Mouse (Mus musculus) adrenal gland, postnatal 4 days (tissue): ENCODE data around the gene Becn1. TPM values are rescaled to one million over a fixed set of nuclear protein-coding genes. Genes with fewer than 3 reads are reported as not detected.

Experiments used
- DNase-seq, 2 experiments: peaks; one replicate each; pipeline ENCODE4 v3.0.0; 2021 to 2022; ENCODE audit warnings: low spot score in 2 of 2, mixed read lengths in 2 of 2
- total RNA-seq, 2 experiments: library from RNA; stranded (reverse); gene quantifications; 2 replicates each; pipeline ENCODE4 v1.2.3; 2021

The Becn1 gene
- total RNA-seq, 2 experiments from 2014 or later: 144 to 147 TPM

- DNase-seq: peak in 1 of 2 experiments; percentile 30
Observed at GRCm38 (mm10) chr11:101245855-101246701, 56.0 kb downstream of the Becn1 start, which contains the start of gene Ramp2. Gene Ramp2, plus strand, starts transcription at chr11:101246028.

- no peak for DNase-seq
Observed at GRCm38 (mm10) chr11:101245071-101245470, 57.0 kb downstream of the Becn1 start.

DNA sequence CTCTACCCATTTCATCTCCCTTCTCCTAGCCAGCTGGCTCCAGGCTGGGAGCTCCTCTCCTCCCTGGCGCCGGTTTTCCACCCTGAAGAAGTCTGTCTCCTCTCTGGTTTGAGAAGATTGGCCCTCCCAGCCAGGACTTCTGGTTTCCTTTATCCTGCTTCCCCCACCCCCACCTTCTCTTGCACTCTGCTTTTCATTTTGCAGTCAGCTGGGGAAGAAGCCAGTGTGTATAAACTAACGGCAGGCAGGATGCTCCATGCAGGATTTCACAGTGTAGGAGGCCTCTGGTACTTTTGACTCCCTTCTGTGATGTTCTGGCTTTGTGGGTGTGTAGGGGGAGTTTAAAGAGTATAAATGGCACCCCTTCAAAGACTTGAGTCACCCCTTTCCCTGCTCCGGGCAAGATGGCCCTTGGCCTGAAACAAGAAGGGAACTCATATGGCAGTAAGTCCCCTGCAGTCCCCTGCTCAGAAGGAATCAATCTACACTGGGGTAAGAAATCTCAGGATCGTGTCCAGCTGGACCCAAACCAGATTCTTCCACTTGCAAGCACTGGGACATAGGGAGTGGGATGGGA is 63.9 kb downstream of the Becn1 start:
- DNase-seq: no peak

- DNase-seq: no peak
Observed at GRCm38 (mm10) chr11:101236782-101237181, 65.3 kb downstream of the Becn1 start.

Other genes starting within 250 kb of the Becn1 start
- gene Naglu, start 232.3 kb downstream of the Becn1 start, total RNA-seq: 10 to 100 TPM; 36.9 to 37.8 TPM
- gene Hsd17b1, start 223.9 kb downstream of the Becn1 start, total RNA-seq: under 1 TPM; 0.50 to 0.62 TPM
- 10 to 100 TPM; 59.8 to 65.6 TPM for gene Coasy, start 219.7 kb downstream of the Becn1 start, total RNA-seq
- 10 to 100 TPM; 27.3 to 27.5 TPM for gene Mlx, start 215.0 kb downstream of the Becn1 start, total RNA-seq
- gene Psmc3ip, start 206.8 kb downstream of the Becn1 start, total RNA-seq: 10 to 100 TPM; 10.3 to 11.9 TPM
- 10 to 100 TPM; 51.8 to 52.6 TPM for gene Retreg3, start 182.4 kb downstream of the Becn1 start, total RNA-seq
- gene Tubg1, start 182.3 kb downstream of the Becn1 start, total RNA-seq: 10 to 100 TPM; 42.0 to 42.6 TPM
- gene Tubg2, start 146.4 kb downstream of the Becn1 start, total RNA-seq: 1 to 10 TPM; 7.7 to 8.1 TPM
- 1 to 10 TPM; 3.9 to 4.1 TPM for gene Cntnap1, start 131.8 kb downstream of the Becn1 start, total RNA-seq
- gene Plekhh3, start 130.9 kb downstream of the Becn1 start, total RNA-seq: 10 to 100 TPM; 26.9 to 30.7 TPM
- under 1 TPM in 1 of 2 experiments, not detected in 1; 0.22 TPM for gene Ccr10, start 126.8 kb downstream of the Becn1 start, total RNA-seq
- gene Ezh1, start 75.8 kb downstream of the Becn1 start, total RNA-seq: 10 to 100 TPM; 38.8 to 40.3 TPM
- 10 to 100 TPM; 85.7 to 96.0 TPM for gene Ramp2, start 56.3 kb downstream of the Becn1 start, total RNA-seq
- gene Vps25, start 48.6 kb downstream of the Becn1 start, total RNA-seq: 100 to 1,000 TPM; 106 to 111 TPM
- 10 to 100 TPM in 1 of 2 experiments, 1 to 10 TPM in 1; 3.8 to 20.0 TPM for gene Wnk4, start 41.7 kb downstream of the Becn1 start, total RNA-seq
- gene Cntd1, start 23.3 kb downstream of the Becn1 start, total RNA-seq: 1 to 10 TPM; 1.1 to 1.3 TPM
- gene Coa3, start 23.2 kb downstream of the Becn1 start, total RNA-seq: 10 to 100 TPM; 62.9 to 67.1 TPM
- 100 to 1,000 TPM; 122 to 124 TPM for gene Psme3, start 13.9 kb upstream of the Becn1 start, total RNA-seq
- gene Aoc2, start 22.8 kb upstream of the Becn1 start, total RNA-seq: 1 to 10 TPM; 7.3 to 7.7 TPM
- gene Aoc3, start 28.3 kb upstream of the Becn1 start, total RNA-seq: 10 to 100 TPM; 28.8 to 33.7 TPM
- gene G6pc, start 65.3 kb upstream of the Becn1 start, total RNA-seq: 10 to 100 TPM; 17.8 to 30.5 TPM
- gene Aarsd1, start 115.3 kb upstream of the Becn1 start, total RNA-seq: 10 to 100 TPM; 29.9 to 31.1 TPM
- gene Gm27029, start 122.5 kb upstream of the Becn1 start, total RNA-seq: 1 to 10 TPM; 3.4 to 5.9 TPM
- gene Rundc1, start 122.8 kb upstream of the Becn1 start, total RNA-seq: 10 to 100 TPM; 20.1 to 22.0 TPM
- 1 to 10 TPM; 6.4 to 6.7 TPM for gene Ptges3l, start 123.0 kb upstream of the Becn1 start, total RNA-seq
- 100 to 1,000 TPM in 1 of 2 experiments, 10 to 100 TPM in 1; 90.3 to 116 TPM for gene Rpl27, start 140.0 kb upstream of the Becn1 start, total RNA-seq
- gene Ifi35, start 146.1 kb upstream of the Becn1 start, total RNA-seq: 10 to 100 TPM; 30.0 to 30.3 TPM
- gene Rnd2, start 162.7 kb upstream of the Becn1 start, total RNA-seq: 10 to 100 TPM; 16.4 to 20.0 TPM
- 100 to 1,000 TPM; 103 to 105 TPM for gene Vat1, start 163.9 kb upstream of the Becn1 start, total RNA-seq
- 10 to 100 TPM; 16.6 to 18.9 TPM for gene Brca1, start 249.7 kb upstream of the Becn1 start, total RNA-seq
- gene Nbr1, start 249.9 kb upstream of the Becn1 start, total RNA-seq: 100 to 1,000 TPM; 167 to 227 TPM